ENCODE assay signal across 13 mouse cellular contexts in genomic region chr17:71282716-71283115, GRCm38 (mm10). TPM values are rescaled to one million over a fixed set of nuclear protein-coding genes. Genes with fewer than 3 reads are reported as not detected.
DNase-seq lines count a peak whose midpoint lies in the region; ATAC-seq and TF ChIP-seq lines count a peak whose summit lies in the region.
"Had no signal": no experiment of that assay in that cellular context is flagged by ENCODE, and none has a peak within 500 bp of the region (broad histone marks: within the 10 kb centered on the region; RNA-seq: fewer than 3 reads in every experiment).

No protein-coding gene starts in this region.

- no peak for TF ChIP-seq POLR2A in kidney, adult 2 months (IDR thresholded peaks at IDR 0.05; ENCODE audit: low read depth, low read length)

- peaks cover 63% of the 10 kb centered on the region for H3K4me1 ChIP-seq in heart, embryonic 12.5 days (replicated peaks)
- peaks cover 21% of the 10 kb centered on the region for H3K4me1 ChIP-seq in limb, embryonic 12.5 days (replicated peaks)
- peaks cover 24% of the 10 kb centered on the region for H3K4me1 ChIP-seq in limb, embryonic 10.5 days
- H3K4me1 ChIP-seq in kidney, adult 2 months (ENCODE audit: control insufficient read depth, insufficient read depth, low read length), result peaks cover 11% of the 10 kb centered on the region; the same call in 1 of the 2 replicates

- H3K9ac ChIP-seq in heart, embryonic 12.5 days, result no peak overlapping the region
- no peak overlapping the region for H3K9ac ChIP-seq in limb, embryonic 12.5 days (replicated peaks)
- H3K9ac ChIP-seq: liver, embryonic 15.5 days had no signal

- TF ChIP-seq CTCF in kidney, adult 2 months (conservative IDR thresholded peaks at IDR 0.05; ENCODE audit: insufficient read depth, insufficient read length, low read depth, low read length), result no peak

- 88% methylated on average over 9 of the region's 9 CpGs for WGBS in heart, embryonic 12.5 days
- WGBS in limb, embryonic 12.5 days, result 93% methylated on average over 9 of the region's 9 CpGs
- 93% methylated on average over 9 of the region's 9 CpGs for WGBS in limb, embryonic 10.5 days
- WGBS in kidney, adult 2 months, result 44% methylated on average over 9 of the region's 9 CpGs

- peaks cover 5% of the 10 kb centered on the region; the same call in 1 of the 2 replicates for H3K36me3 ChIP-seq in heart, embryonic 12.5 days
- peaks cover 6% of the 10 kb centered on the region; the same call in 1 of the 2 replicates for H3K36me3 ChIP-seq in limb, embryonic 12.5 days
- H3K36me3 ChIP-seq in limb, embryonic 10.5 days, result peaks cover 11% of the 10 kb centered on the region
- H3K36me3 ChIP-seq in kidney, adult 2 months (ENCODE audit: control insufficient read depth, insufficient read depth, low read length), result no peaks in the 10 kb centered on the region
- H3K36me3 ChIP-seq: liver, embryonic 15.5 days had no signal

- peak overlapping the region; percentile 83 for H3K27ac ChIP-seq in heart, embryonic 12.5 days (ENCODE audit: poor library complexity, severe bottlenecking)
- 0 out of 2 replicates have a peak overlapping the region, but pooled peaks have one; percentile 17 for H3K27ac ChIP-seq in limb, embryonic 12.5 days
- H3K27ac ChIP-seq in limb, embryonic 10.5 days, result no peak overlapping the region
- peak overlapping the region; percentile 18 for H3K27ac ChIP-seq in kidney, adult 2 months (ENCODE audit: insufficient read depth, low read depth, low read length)

- no peak overlapping the region for H3K4me2 ChIP-seq in heart, embryonic 12.5 days
- no peak overlapping the region for H3K4me2 ChIP-seq in limb, embryonic 12.5 days
- H3K4me2 ChIP-seq: liver, embryonic 15.5 days had no signal

- no peak for ATAC-seq in heart, embryonic 12.5 days (ENCODE audit: insufficient number of reproducible peaks, low FRiP score)
- no peak for ATAC-seq in limb, embryonic 12.5 days (ENCODE audit: insufficient number of reproducible peaks, insufficient read depth, low FRiP score, low TSS enrichment, low read depth)
- ATAC-seq: midbrain, embryonic 16.5 days; Patski had no signal

- intact Hi-C loops in heart, postnatal 25 days (cut with DNase I), result no loop called here

- H3K4me3 ChIP-seq in heart, embryonic 12.5 days, result no peak overlapping the region
- no peak overlapping the region for H3K4me3 ChIP-seq in limb, embryonic 12.5 days (replicated peaks)
- H3K4me3 ChIP-seq in limb, embryonic 10.5 days, result no peak overlapping the region
- no peak overlapping the region for H3K4me3 ChIP-seq in kidney, adult 2 months (ENCODE audit: insufficient read depth, low read depth, low read length)
- H3K4me3 ChIP-seq: liver, embryonic 15.5 days had no signal

- no peaks in the 10 kb centered on the region; the same call in 1 of the 2 replicates for H3K9me3 ChIP-seq in heart, embryonic 12.5 days (replicated peaks)
- H3K9me3 ChIP-seq in limb, embryonic 12.5 days, result no peaks in the 10 kb centered on the region
- no peaks in the 10 kb centered on the region for H3K9me3 ChIP-seq in limb, embryonic 10.5 days (replicated peaks)
- H3K9me3 ChIP-seq: liver, embryonic 15.5 days had no signal

- no peaks in the 10 kb centered on the region for H3K27me3 ChIP-seq in heart, embryonic 12.5 days (replicated peaks)
- H3K27me3 ChIP-seq in limb, embryonic 12.5 days, result no peaks in the 10 kb centered on the region
- H3K27me3 ChIP-seq in limb, embryonic 10.5 days (ENCODE audit: low read depth, poor library complexity, severe bottlenecking), result no peaks in the 10 kb centered on the region
- no peaks in the 10 kb centered on the region for H3K27me3 ChIP-seq in kidney, adult 2 months (replicated peaks; ENCODE audit: control insufficient read depth, insufficient read depth, low read length)
- H3K27me3 ChIP-seq: liver, embryonic 15.5 days; Patski had no signal

- no peak for DNase-seq in heart, postnatal 25 days (ENCODE audit: low spot score)
- no peak for DNase-seq in limb, embryonic 10.5 days (ENCODE audit: low spot score)
- DNase-seq in kidney, adult 2 months, result peak; percentile 89
- peak; percentile 71 to 85 for DNase-seq in kidney, postnatal 25 days
- DNase-seq in layer of hippocampus, adult 11-12 months (ENCODE audit: low spot score), result no peak
- DNase-seq in cerebellum, adult 8-10 months, result no peak
- DNase-seq: cerebellum, adult 9-11 months; layer of hippocampus, postnatal 36 days had no signal

RNA-seq across cellular contexts. Expression of gene Emilin2, which starts 29.1 kb away (rescaled TPM):
- polyA plus RNA-seq in heart, embryonic 12.5 days (2016; fragmentation: Nextera tagmentation; extraction: Ambion mirVana), result 97.0 and 99.7 TPM in 2 replicates
- total RNA-seq in heart, postnatal 25 days (2021), result 10 to 100 TPM; 64.3 to 73.1 TPM
- 22.9 and 23.7 TPM in 2 replicates for polyA plus RNA-seq in limb, embryonic 12.5 days (2016; fragmentation: Nextera tagmentation; extraction: Ambion mirVana)
- polyA plus RNA-seq in limb, embryonic 10.5 days (2016; fragmentation: Nextera tagmentation; extraction: Ambion mirVana), result 30.0 and 36.1 TPM in 2 replicates
- 2.6 and 2.7 TPM in 2 replicates for polyA plus RNA-seq in kidney, adult 2 months (2012; rRNA removed)

Comparison
In these comparisons a context has a peak if more than half of its experiments do, and no peak if none do; other contexts are left out.
1. DNase-seq: peak in kidney, adult 2 months (single experiment) and kidney, postnatal 25 days (2 of 2); none in heart, postnatal 25 days (single experiment), limb, embryonic 10.5 days (single experiment), layer of hippocampus, adult 11-12 months (single experiment) and cerebellum, adult 8-10 months (single experiment).